Mouse (Mus musculus): ENCODE data around the gene 1700088E04Rik.

- TF ChIP-seq GATA1 (IDR thresholded peaks at IDR 0.05; ENCODE audit: borderline replicate concordance, low read length) (no peak), FLI1 (IDR thresholded peaks at IDR 0.05; ENCODE audit: low read length) (no peak)
Observed at GRCm38 (mm10) chr15:79131442-79131841, 9.6 kb downstream of the 1700088E04Rik start.

All from megakaryocyte, embryonic 14.5 days (primary cell).